ENCODE assay signal across 8 mouse cellular contexts in genomic region chr3:130710103-130710502, GRCm38 (mm10). TPM values are rescaled to one million over a fixed set of nuclear protein-coding genes. Genes with fewer than 3 reads are reported as not detected.
DNase-seq lines count a peak whose midpoint lies in the region; ATAC-seq and TF ChIP-seq lines count a peak whose summit lies in the region.

No protein-coding gene starts in this region.

- no peak for TF ChIP-seq POLR2A in limb, embryonic 14.5 days (IDR thresholded peaks at IDR 0.05; ENCODE audit: borderline replicate concordance, extremely low read depth, insufficient read depth, insufficient read length)

- no peak for ATAC-seq in lung, embryonic 14.5 days (ENCODE audit: insufficient read depth)
- ATAC-seq in forebrain, embryonic 15.5 days (replicated peaks): no peak
- ATAC-seq in limb, embryonic 14.5 days (ENCODE audit: low FRiP score, low read depth): no peak
- no peak for ATAC-seq in neural tube, embryonic 15.5 days (ENCODE audit: low FRiP score)

- no peaks in the 10 kb centered on the region for H3K27me3 ChIP-seq in lung, embryonic 14.5 days (ENCODE audit: insufficient read depth, low read length)
- no peaks in the 10 kb centered on the region for H3K27me3 ChIP-seq in forebrain, embryonic 15.5 days
- H3K27me3 ChIP-seq in limb, embryonic 14.5 days (ENCODE audit: control insufficient read depth, insufficient read depth, low read length): no peaks in the 10 kb centered on the region
- no peaks in the 10 kb centered on the region for H3K27me3 ChIP-seq in neural tube, embryonic 15.5 days (replicated peaks)

- peaks cover 4% of the 10 kb centered on the region for H3K4me1 ChIP-seq in lung, embryonic 14.5 days (ENCODE audit: insufficient read depth)
- H3K4me1 ChIP-seq in forebrain, embryonic 15.5 days: peaks cover 25% of the 10 kb centered on the region
- peaks cover 8% of the 10 kb centered on the region for H3K4me1 ChIP-seq in limb, embryonic 14.5 days (ENCODE audit: control insufficient read depth, insufficient read depth, low read length)
- H3K4me1 ChIP-seq in neural tube, embryonic 15.5 days: peaks cover 27% of the 10 kb centered on the region

- H3K4me3 ChIP-seq in lung, embryonic 14.5 days (ENCODE audit: low read depth, low read length): peak overlapping the region; percentile 77
- peak overlapping the region; percentile 60 for H3K4me3 ChIP-seq in forebrain, embryonic 15.5 days
- H3K4me3 ChIP-seq in limb, embryonic 14.5 days (replicated peaks; ENCODE audit: low read length): peak overlapping the region; percentile 51
- H3K4me3 ChIP-seq in neural tube, embryonic 15.5 days (replicated peaks): peak overlapping the region; percentile 69; the same call in 1 of the 2 replicates

- no peaks in the 10 kb centered on the region for H3K9me3 ChIP-seq in lung, embryonic 14.5 days (ENCODE audit: low read depth, low read length)
- H3K9me3 ChIP-seq in forebrain, embryonic 15.5 days: no peaks in the 10 kb centered on the region
- H3K9me3 ChIP-seq in limb, embryonic 14.5 days (ENCODE audit: control insufficient read depth, low read length): no peaks in the 10 kb centered on the region
- H3K9me3 ChIP-seq in neural tube, embryonic 15.5 days (replicated peaks): no peaks in the 10 kb centered on the region

- H3K4me2 ChIP-seq in lung, embryonic 14.5 days: peak overlapping the region; percentile 70
- H3K4me2 ChIP-seq in forebrain, embryonic 15.5 days (replicated peaks): peak overlapping the region; percentile 53
- peak overlapping the region; percentile 53 for H3K4me2 ChIP-seq in limb, embryonic 14.5 days (replicated peaks; ENCODE audit: low read depth, low read length, severe bottlenecking)
- peak overlapping the region; percentile 83 for H3K4me2 ChIP-seq in neural tube, embryonic 15.5 days

- no peak for TF ChIP-seq CTCF in lung, embryonic 14.5 days (IDR thresholded peaks at IDR 0.05; ENCODE audit: low read depth)

- peak overlapping the region; percentile 29 for H3K9ac ChIP-seq in lung, embryonic 14.5 days
- H3K9ac ChIP-seq in forebrain, embryonic 15.5 days (replicated peaks): no peak overlapping the region
- no peak overlapping the region for H3K9ac ChIP-seq in limb, embryonic 14.5 days (ENCODE audit: low read depth, low read length, severe bottlenecking)
- H3K9ac ChIP-seq in neural tube, embryonic 15.5 days (replicated peaks): 0 out of 2 replicates have a peak overlapping the region, but pooled peaks have one; percentile 7

- no peaks in the 10 kb centered on the region for H3K36me3 ChIP-seq in lung, embryonic 14.5 days (ENCODE audit: insufficient read depth)
- H3K36me3 ChIP-seq in forebrain, embryonic 15.5 days: no peaks in the 10 kb centered on the region
- peaks cover 2% of the 10 kb centered on the region for H3K36me3 ChIP-seq in limb, embryonic 14.5 days (ENCODE audit: control insufficient read depth, insufficient read depth, low read length)
- H3K36me3 ChIP-seq in neural tube, embryonic 15.5 days: no peaks in the 10 kb centered on the region

- 47% methylated on average over 7 of the region's 7 CpGs for WGBS in lung, embryonic 14.5 days
- 43% methylated on average over 7 of the region's 7 CpGs for WGBS in forebrain, embryonic 15.5 days
- 41% methylated on average over 7 of the region's 7 CpGs for WGBS in limb, embryonic 14.5 days
- 59% methylated on average over 7 of the region's 7 CpGs for WGBS in neural tube, embryonic 15.5 days

- no peak for DNase-seq in lung, embryonic 14.5 days
- no peak for DNase-seq in lung, postnatal 36 days
- DNase-seq in limb, embryonic 14.5 days (ENCODE audit: low spot score): no peak
- DNase-seq in urinary bladder, postnatal 10 days (ENCODE audit: low spot score): no peak
- DNase-seq in yolk sac, embryonic 10.5 days (ENCODE audit: low spot score): no peak
- no peak for DNase-seq in T-cell, adult 2 months (ENCODE audit: low spot score)

- H3K27ac ChIP-seq in lung, embryonic 14.5 days (ENCODE audit: low read depth): no peak overlapping the region
- no peak overlapping the region for H3K27ac ChIP-seq in forebrain, embryonic 15.5 days (replicated peaks)
- no peak overlapping the region for H3K27ac ChIP-seq in limb, embryonic 14.5 days (replicated peaks; ENCODE audit: low read depth, low read length)
- H3K27ac ChIP-seq in neural tube, embryonic 15.5 days (replicated peaks): no peak overlapping the region

RNA-seq across cellular contexts. Expression of gene Ostc, which starts 0.9 kb away (rescaled TPM):
- 401 and 409 TPM in 2 replicates for polyA plus RNA-seq in lung, embryonic 14.5 days (2014; fragmentation: Nextera tagmentation; extraction: Ambion mirVana)
- polyA plus RNA-seq in forebrain, embryonic 15.5 days (2015; fragmentation: Nextera tagmentation; extraction: Ambion mirVana): 237 and 246 TPM in 2 replicates
- 274 and 285 TPM in 2 replicates for polyA plus RNA-seq in limb, embryonic 14.5 days (2012; rRNA removed)
- 458 and 481 TPM in 2 replicates for polyA plus RNA-seq in limb, embryonic 14.5 days (2014; fragmentation: Nextera tagmentation; extraction: Ambion mirVana)
- 205 and 226 TPM in 2 replicates for polyA plus RNA-seq in neural tube, embryonic 15.5 days (2015; fragmentation: Nextera tagmentation; extraction: Ambion mirVana)

RNA-seq across cellular contexts. Expression of gene Rpl34, which starts 20.1 kb away (rescaled TPM):
- polyA plus RNA-seq in lung, embryonic 14.5 days (2014; fragmentation: Nextera tagmentation; extraction: Ambion mirVana): 1,090 and 1,134 TPM in 2 replicates
- polyA plus RNA-seq in forebrain, embryonic 15.5 days (2015; fragmentation: Nextera tagmentation; extraction: Ambion mirVana): 594 and 667 TPM in 2 replicates
- polyA plus RNA-seq in limb, embryonic 14.5 days (2012; rRNA removed): 2,544 and 3,424 TPM in 2 replicates
- polyA plus RNA-seq in limb, embryonic 14.5 days (2014; fragmentation: Nextera tagmentation; extraction: Ambion mirVana): 1,076 and 1,174 TPM in 2 replicates
- 541 and 582 TPM in 2 replicates for polyA plus RNA-seq in neural tube, embryonic 15.5 days (2015; fragmentation: Nextera tagmentation; extraction: Ambion mirVana)

Comparison
In these comparisons a context has a peak if more than half of its experiments do, and no peak if none do; other contexts are left out.
1. H3K9ac ChIP-seq: peak in lung, embryonic 14.5 days (single experiment) and neural tube, embryonic 15.5 days (single experiment); none in forebrain, embryonic 15.5 days (single experiment) and limb, embryonic 14.5 days (single experiment).
2. Peak in every context shown above with its lines, with median percentiles within 50 percentile points of each other: H3K4me2 ChIP-seq and H3K4me3 ChIP-seq.